Mouse (Mus musculus) cerebellum, adult 2 months (tissue): ENCODE results near the gene Slc4a7.

Experiments used
- CTCF ChIP-seq: fragments of 200-500 bp; IDR thresholded peaks from 2 replicates; pipeline ENCODE4 v1.5.1; 2011; ENCODE audit warnings: low read depth, mild to moderate bottlenecking, control low read depth, low read length, moderate library complexity, borderline replicate concordance; ENCODE audit not compliant: insufficient read depth
- POLR2A ChIP-seq: fragments of 200-500 bp; IDR thresholded peaks from 2 replicates; pipeline ENCODE4 v1.6.1; 2011; ENCODE audit warnings: low read length, control low read depth, borderline replicate concordance; ENCODE audit not compliant: insufficient read depth

DNA sequence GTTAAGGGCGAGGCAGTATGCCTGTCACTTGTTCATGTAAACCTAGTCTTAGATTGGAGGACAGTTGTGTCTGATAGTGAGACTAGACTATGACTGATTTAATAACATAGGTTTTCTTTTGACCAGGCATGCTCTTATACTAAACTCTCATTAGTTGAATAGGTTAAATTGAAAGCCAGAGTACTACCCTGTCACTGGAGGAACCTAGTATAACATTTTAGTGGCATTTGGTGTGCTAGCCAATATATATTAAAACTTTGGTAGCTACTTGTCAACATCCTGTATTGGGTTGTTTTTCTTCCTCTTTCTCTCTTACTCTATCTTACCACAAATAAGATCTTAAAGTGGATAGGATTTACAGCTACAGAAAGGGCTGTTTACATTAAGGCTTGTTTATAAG lies 4.3 kb downstream of the Slc4a7 start:
- no peak for TF ChIP-seq POLR2A
- TF ChIP-seq CTCF, result no peak
